8 mouse cellular contexts compared by ENCODE assay signal in genomic region chr17:32162112-32162850, GRCm38 (mm10). TPM values are rescaled to one million over a fixed set of nuclear protein-coding genes. Genes with fewer than 3 reads are reported as not detected.
A peak's percentile ranks its signal among the peaks of the same experiment; 100 is the strongest.
DNase-seq lines count a peak whose midpoint lies in the region; ATAC-seq and TF ChIP-seq lines count a peak whose summit lies in the region.

No protein-coding gene starts in this region.

- H3K36me3 ChIP-seq in forebrain, embryonic 10.5 days (replicated peaks), result peaks cover 55% of the 10 kb centered on the region
- peaks cover 13% of the 10 kb centered on the region; the same call in 1 of the 2 replicates for H3K36me3 ChIP-seq in heart, embryonic 14.5 days (ENCODE audit: control insufficient read depth, insufficient read depth, low read length)
- H3K36me3 ChIP-seq in kidney, embryonic 15.5 days, result peaks cover 22% of the 10 kb centered on the region
- no peaks in the 10 kb centered on the region for H3K36me3 ChIP-seq in liver, embryonic 14.5 days (replicated peaks; ENCODE audit: control insufficient read depth, insufficient read depth, low read depth)

- peak overlapping the region; percentile 65 for H3K9ac ChIP-seq in heart, embryonic 14.5 days (ENCODE audit: low read length)
- 0 out of 2 replicates have a peak overlapping the region, but pooled peaks have one; percentile 37 for H3K9ac ChIP-seq in kidney, embryonic 15.5 days
- no peak overlapping the region for H3K9ac ChIP-seq in liver, embryonic 14.5 days (replicated peaks)

- no peak for TF ChIP-seq EP300 in liver, embryonic 14.5 days (IDR thresholded peaks at IDR 0.05; ENCODE audit: low read depth)

- peaks cover 27% of the 10 kb centered on the region; the same call in 1 of the 2 replicates for H3K27me3 ChIP-seq in forebrain, embryonic 10.5 days (ENCODE audit: poor library complexity, severe bottlenecking)
- no peaks in the 10 kb centered on the region for H3K27me3 ChIP-seq in heart, embryonic 14.5 days (ENCODE audit: control insufficient read depth, insufficient read depth, low read length)
- 0 out of 2 replicates have a peak, but pooled peaks cover 4% of the 10 kb centered on the region for H3K27me3 ChIP-seq in kidney, embryonic 15.5 days
- peaks cover 60% of the 10 kb centered on the region for H3K27me3 ChIP-seq in liver, embryonic 14.5 days (ENCODE audit: control insufficient read depth, insufficient read depth, low read length)

- TF ChIP-seq CTCF in liver, embryonic 14.5 days (IDR thresholded peaks at IDR 0.05; ENCODE audit: low read depth), result peak; percentile 75

- H3K4me3 ChIP-seq in forebrain, embryonic 10.5 days, result peak overlapping the region; percentile 63
- H3K4me3 ChIP-seq in heart, embryonic 14.5 days (ENCODE audit: control insufficient read depth in 1 of 2, insufficient read depth in 1 of 2, low read depth in 1 of 2, low read length in 2 of 2), result peak overlapping the region; percentile 48 to 52
- peak overlapping the region; percentile 49 for H3K4me3 ChIP-seq in kidney, embryonic 15.5 days (replicated peaks)
- peak overlapping the region; percentile 10 to 32; a peak in 3 of 4 replicates for H3K4me3 ChIP-seq in liver, embryonic 14.5 days (ENCODE audit: insufficient read depth in 1 of 2, low read depth in 2 of 2, low read length in 2 of 2)

- no peaks in the 10 kb centered on the region for H3K9me3 ChIP-seq in forebrain, embryonic 10.5 days
- no peaks in the 10 kb centered on the region for H3K9me3 ChIP-seq in heart, embryonic 14.5 days (ENCODE audit: control insufficient read depth, low read length)
- no peaks in the 10 kb centered on the region for H3K9me3 ChIP-seq in kidney, embryonic 15.5 days (replicated peaks)
- no peaks in the 10 kb centered on the region for H3K9me3 ChIP-seq in liver, embryonic 14.5 days (ENCODE audit: control insufficient read depth, low read length)

- peaks cover 60% of the 10 kb centered on the region for H3K4me1 ChIP-seq in forebrain, embryonic 10.5 days
- peaks cover 4 to 26% of the 10 kb centered on the region in 2 experiments; a peak in 3 of 4 replicates for H3K4me1 ChIP-seq in heart, embryonic 14.5 days (ENCODE audit: control insufficient read depth in 2 of 2, insufficient read depth in 2 of 2, low read length in 2 of 2)
- peaks cover 50% of the 10 kb centered on the region for H3K4me1 ChIP-seq in kidney, embryonic 15.5 days
- H3K4me1 ChIP-seq in liver, embryonic 14.5 days (replicated peaks; ENCODE audit: control insufficient read depth in 2 of 2, insufficient read depth in 2 of 2, low read length in 1 of 2), result no peaks in the 10 kb centered on the region; a peak in 1 of 4 replicates

- peak; percentile 37 to 59 for DNase-seq in left cerebral cortex, adult 18-20 months (ENCODE audit: low spot score in 2 of 2)
- DNase-seq in left cerebral cortex, adult 11 months (ENCODE audit: low spot score), result no peak
- DNase-seq in forebrain, embryonic 10.5 days (ENCODE audit: extremely low spot score, low spot score), result peak; percentile 71
- no peak for DNase-seq in liver, embryonic 14.5 days (ENCODE audit: low read depth in 3 of 3, low spot score in 3 of 3)
- peak; percentile 83 for DNase-seq in neural tube, embryonic 10.5 days (ENCODE audit: extremely low spot score, low spot score)
- DNase-seq in thymus, adult 18-20 months, result peak; percentile 68 to 72

- H3K27ac ChIP-seq in forebrain, embryonic 10.5 days, result peak overlapping the region; percentile 74
- H3K27ac ChIP-seq in heart, embryonic 14.5 days (replicated peaks in 1 of 2; ENCODE audit: control insufficient read depth in 1 of 2, insufficient read depth in 1 of 2, low read depth in 2 of 2, low read length in 2 of 2), result no peak overlapping the region
- peak overlapping the region; percentile 63 for H3K27ac ChIP-seq in kidney, embryonic 15.5 days
- H3K27ac ChIP-seq in liver, embryonic 14.5 days, result no peak overlapping the region

- peak overlapping the region; percentile 91 for H3K4me2 ChIP-seq in heart, embryonic 14.5 days (ENCODE audit: low read length)
- peak overlapping the region; percentile 91 for H3K4me2 ChIP-seq in kidney, embryonic 15.5 days
- H3K4me2 ChIP-seq in liver, embryonic 14.5 days (ENCODE audit: low read depth), result peak overlapping the region; percentile 55

- ATAC-seq in heart, embryonic 14.5 days (ENCODE audit: insufficient number of reproducible peaks, insufficient read depth, low FRiP score, low read depth), result no peak
- ATAC-seq in kidney, embryonic 15.5 days (replicated peaks; ENCODE audit: low FRiP score), result peak; percentile 24
- ATAC-seq in liver, embryonic 14.5 days (ENCODE audit: insufficient read depth), result no peak

- WGBS in forebrain, embryonic 10.5 days, result 2% methylated on average over 58 of the region's 58 CpGs
- WGBS in heart, embryonic 14.5 days, result 2% methylated on average over 58 of the region's 58 CpGs
- 2% methylated on average over 57 of the region's 58 CpGs for WGBS in kidney, embryonic 15.5 days
- 5% methylated on average over 55 of the region's 58 CpGs for WGBS in liver, embryonic 14.5 days (ENCODE audit: insufficient replicate concordance)

RNA-seq across cellular contexts. Expression of gene Notch3, which starts 4.4 kb away (rescaled TPM):
- 1 to 10 TPM; 5.3 to 6.7 TPM for total RNA-seq in left cerebral cortex, adult 18-20 months (2021)
- 24.4 and 25.7 TPM in 2 replicates for polyA plus RNA-seq in forebrain, embryonic 10.5 days (2016; fragmentation: Nextera tagmentation; extraction: Ambion mirVana)
- 5.1 and 6.6 TPM in 2 replicates for polyA plus RNA-seq in heart, embryonic 14.5 days (2014; fragmentation: Nextera tagmentation; extraction: Ambion mirVana)
- 11.9 and 14.9 TPM in 2 replicates for polyA plus RNA-seq in kidney, embryonic 15.5 days (2015; fragmentation: Nextera tagmentation; extraction: Ambion mirVana)
- polyA plus RNA-seq in liver, embryonic 14.5 days (2012; rRNA removed), result 0.55 and 0.66 TPM in 2 replicates
- polyA plus RNA-seq in liver, embryonic 14.5 days (2014; fragmentation: Nextera tagmentation; extraction: Ambion mirVana), result 0.22 and 0.30 TPM in 2 replicates

RNA-seq across cellular contexts. Expression of gene Ephx3, which starts 27.1 kb away (rescaled TPM):
- total RNA-seq in left cerebral cortex, adult 18-20 months (2021), result under 1 TPM; 0.23 to 0.42 TPM
- polyA plus RNA-seq in forebrain, embryonic 10.5 days (2016; fragmentation: Nextera tagmentation; extraction: Ambion mirVana), result 0.09 and 0.20 TPM in 2 replicates
- 0.30 and 0.32 TPM in 2 replicates for polyA plus RNA-seq in heart, embryonic 14.5 days (2014; fragmentation: Nextera tagmentation; extraction: Ambion mirVana)
- 0.10 and 0.19 TPM in 2 replicates for polyA plus RNA-seq in kidney, embryonic 15.5 days (2015; fragmentation: Nextera tagmentation; extraction: Ambion mirVana)
- polyA plus RNA-seq in liver, embryonic 14.5 days (2012; rRNA removed), result 0.08 and 0.13 TPM in 2 replicates
- polyA plus RNA-seq in liver, embryonic 14.5 days (2014; fragmentation: Nextera tagmentation; extraction: Ambion mirVana), result not detected in 2 replicates

Comparison
In these comparisons a context has a peak if more than half of its experiments do, and no peak if none do; other contexts are left out.
1. DNase-seq: peak in left cerebral cortex, adult 18-20 months (2 of 2), forebrain, embryonic 10.5 days (single experiment), neural tube, embryonic 10.5 days (single experiment) and thymus, adult 18-20 months (2 of 2); none in left cerebral cortex, adult 11 months (single experiment) and liver, embryonic 14.5 days (0 of 3).
2. H3K27ac ChIP-seq: peak in forebrain, embryonic 10.5 days (single experiment) and kidney, embryonic 15.5 days (single experiment); none in heart, embryonic 14.5 days (0 of 2) and liver, embryonic 14.5 days (single experiment).
3. Peak in every context shown above with its lines, with median percentiles within 50 percentile points of each other: H3K4me3 ChIP-seq and H3K4me2 ChIP-seq.